Mouse (Mus musculus) layer of hippocampus, adult 9-10 months (tissue): ENCODE measurements around the gene Hist1h3d.
"Not testable (repeated sequence)": the region's sequence is repeated elsewhere in the genome, so short reads cannot be mapped to it uniquely, and the experiment has no call there.

Source experiments
- DNase-seq: peaks from one replicate; pipeline ENCODE4 v3.0.0; 2022; ENCODE audit warnings: low spot score

Hist1h3d gene

GRCm38 (mm10) chr13:23564482-23564881, 11.1 kb upstream of the Hist1h3d start:
- no peak for DNase-seq

GRCm38 (mm10) chr13:23570261-23571021, 5.1 kb upstream of the Hist1h3d start:
- DNase-seq = not testable (repeated sequence)

DNA sequence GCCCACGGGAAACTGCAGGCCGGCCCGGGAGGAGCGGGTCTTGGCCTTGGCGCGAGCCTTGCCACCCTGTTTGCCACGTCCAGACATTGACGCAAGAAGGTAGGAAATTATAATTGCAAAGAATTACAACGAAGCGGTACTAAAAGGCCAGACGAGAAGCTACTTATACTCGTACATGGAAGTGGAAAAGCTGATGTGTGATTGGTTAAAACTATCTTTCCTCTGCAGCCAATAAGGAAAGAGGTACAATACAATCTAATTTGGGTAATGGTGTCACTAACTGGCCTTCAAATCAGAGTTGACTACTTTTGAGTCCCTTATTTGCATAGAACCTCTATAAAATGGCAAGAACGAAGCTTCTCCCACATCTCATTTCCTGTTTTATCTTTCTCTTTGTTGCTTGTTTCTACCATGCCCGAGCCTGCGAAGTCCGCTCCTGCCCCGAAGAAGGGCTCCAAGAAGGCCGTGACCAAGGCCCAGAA, 4.5 kb upstream of the Hist1h3d start, which contains the start of the genes Hist1h2ae and Hist1h2bg:
Hist1h2ae (minus strand) TSS at position 199 of the 482 bp plus-strand sequence.
Hist1h2bg (plus strand) TSS at position 375 of the 482 bp plus-strand sequence.
- DNase-seq = peak; percentile 88

GRCm38 (mm10) chr13:23571504-23572217, 3.9 kb upstream of the Hist1h3d start:
- DNase-seq = not testable (repeated sequence)

- no peak for DNase-seq
These were observed 3.1 kb upstream of the Hist1h3d start for GRCm38 (mm10) chr13:23572218-23573033.

DNA sequence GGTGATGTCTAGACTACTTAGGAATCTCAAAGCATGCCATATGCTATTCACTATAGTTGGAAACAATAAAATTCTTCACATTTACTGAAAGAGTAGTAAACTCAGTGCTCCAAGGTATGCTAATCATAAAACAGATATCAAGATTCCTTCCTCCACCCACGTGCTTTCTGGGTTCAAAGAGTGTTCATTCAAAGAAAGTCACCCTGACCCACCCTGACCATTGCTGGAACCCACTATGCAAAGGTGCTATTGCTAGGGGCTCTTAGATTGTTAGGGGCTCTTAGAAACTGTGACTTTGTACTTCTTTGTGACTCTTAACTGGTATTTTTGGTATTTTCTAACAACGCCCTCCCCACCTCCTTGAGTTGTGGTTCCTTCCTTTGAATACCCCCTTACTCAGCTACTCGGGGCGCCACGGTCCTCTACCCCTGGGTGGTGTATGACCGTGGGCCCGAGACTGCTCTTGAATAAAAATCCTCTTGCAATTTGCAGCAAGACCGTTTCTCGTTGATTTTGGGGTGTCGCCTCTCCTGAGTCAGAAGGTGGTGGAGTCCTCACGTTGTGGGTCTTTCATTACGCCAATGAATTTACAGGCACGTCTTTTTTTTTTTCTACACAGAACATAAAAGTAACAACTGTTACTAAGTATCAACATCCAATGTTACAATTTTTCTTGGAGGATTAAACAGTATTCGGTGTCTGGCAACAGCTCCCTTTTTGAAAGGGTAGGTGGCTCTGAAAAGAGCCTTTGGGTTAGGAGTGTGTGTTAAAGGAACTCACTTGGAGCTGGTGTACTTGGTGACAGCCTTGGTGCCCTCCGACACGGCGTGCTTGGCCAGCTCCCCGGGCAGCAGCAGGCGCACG, 2.3 kb upstream of the Hist1h3d start:
- not testable (repeated sequence) for DNase-seq

- peak; percentile 96 for DNase-seq
These were observed 1.6 kb upstream of the Hist1h3d start, which contains the start of the genes Hist1h2bf and Hist1h2ad for GRCm38 (mm10) chr13:23573898-23574524. Gene Hist1h2bf, minus strand, starts transcription at chr13:23574196. Gene Hist1h2ad, plus strand, starts transcription at chr13:23574381.

GRCm38 (mm10) chr13:23574546-23575170, 905 bp upstream of the Hist1h3d start:
- DNase-seq = not testable (repeated sequence)

DNA sequence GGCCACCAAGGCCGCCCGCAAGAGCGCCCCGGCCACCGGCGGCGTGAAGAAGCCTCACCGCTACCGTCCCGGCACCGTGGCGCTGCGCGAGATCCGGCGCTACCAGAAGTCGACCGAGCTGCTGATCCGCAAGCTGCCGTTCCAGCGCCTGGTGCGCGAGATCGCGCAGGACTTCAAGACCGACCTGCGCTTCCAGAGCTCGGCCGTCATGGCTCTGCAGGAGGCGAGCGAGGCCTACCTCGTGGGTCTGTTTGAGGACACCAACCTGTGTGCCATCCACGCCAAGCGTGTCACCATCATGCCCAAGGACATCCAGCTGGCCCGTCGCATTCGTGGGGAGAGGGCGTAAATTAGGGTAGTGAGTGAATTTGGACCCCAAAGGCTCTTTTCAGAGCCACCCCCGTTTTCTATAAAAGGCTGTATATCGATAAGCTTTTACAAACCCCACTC, 326 bp downstream of the Hist1h3d start:
- DNase-seq = not testable (repeated sequence)

DNA sequence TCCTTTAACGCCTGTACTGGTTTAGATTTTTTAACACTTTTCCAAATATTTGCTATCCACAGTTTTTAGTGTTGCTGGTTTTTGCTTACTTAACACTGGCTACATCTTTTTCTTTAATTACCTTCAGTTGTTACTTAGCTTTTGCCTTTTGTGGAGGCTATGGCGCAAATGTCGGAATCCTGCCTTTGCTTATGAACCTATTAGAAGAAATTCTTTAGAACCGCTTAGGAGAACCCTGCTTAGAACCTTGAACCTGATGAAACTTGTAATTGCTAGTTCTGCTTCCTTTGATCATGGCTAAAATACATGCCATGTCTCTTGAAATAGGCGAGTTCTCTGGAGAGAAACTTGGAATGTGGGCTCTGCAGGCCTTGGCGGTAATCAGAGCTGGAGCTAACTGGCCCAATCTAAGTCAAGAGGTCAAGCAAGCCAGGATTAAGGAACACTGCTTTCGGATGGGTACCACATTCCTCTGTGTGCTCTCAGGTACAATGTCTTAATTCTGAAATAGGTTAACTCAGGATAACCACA, 853 bp downstream of the Hist1h3d start:
- no peak for DNase-seq

DNA sequence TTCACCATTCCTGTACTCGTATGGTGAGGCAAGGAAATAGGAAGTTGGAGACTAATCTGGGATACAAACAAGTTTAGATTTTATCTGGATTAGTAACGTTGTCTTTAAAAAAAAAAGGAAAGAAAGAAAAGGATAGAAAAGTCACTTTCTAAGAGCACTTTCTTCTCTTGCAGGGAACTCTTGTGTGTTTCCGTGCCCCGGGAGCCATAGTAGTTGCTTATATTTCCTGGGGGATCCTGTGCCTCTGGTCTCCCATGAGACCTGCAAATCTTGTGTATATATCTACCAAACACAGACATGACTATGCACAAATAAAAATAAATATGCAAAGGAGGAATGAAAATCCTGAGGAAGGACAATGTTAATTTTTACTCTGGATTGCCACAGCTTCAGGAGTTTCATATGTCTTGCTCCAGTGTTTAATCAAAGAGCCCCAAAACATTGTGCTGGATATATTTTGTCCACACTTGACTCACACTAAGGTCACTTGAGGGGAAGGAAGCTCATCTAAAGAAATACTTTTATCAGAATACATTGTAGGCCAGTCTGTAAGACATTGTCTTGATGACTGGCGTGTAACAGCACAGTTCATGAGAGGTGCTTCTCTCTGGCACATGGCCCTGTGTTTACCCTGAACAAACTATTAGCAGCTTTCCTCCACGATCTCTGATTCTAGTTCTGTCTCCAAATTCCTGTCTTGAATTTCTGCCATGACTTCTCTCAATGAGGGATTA, 1.5 kb downstream of the Hist1h3d start:
- no peak for DNase-seq

- no peak for DNase-seq
These were observed 2.3 kb downstream of the Hist1h3d start for GRCm38 (mm10) chr13:23577835-23578234.

- DNase-seq = peak; percentile 99
These were observed 6.0 kb downstream of the Hist1h3d start, which contains the start of gene Hist1h4d for GRCm38 (mm10) chr13:23581408-23582218. Gene Hist1h4d, plus strand, starts transcription at chr13:23581598.

DNA sequence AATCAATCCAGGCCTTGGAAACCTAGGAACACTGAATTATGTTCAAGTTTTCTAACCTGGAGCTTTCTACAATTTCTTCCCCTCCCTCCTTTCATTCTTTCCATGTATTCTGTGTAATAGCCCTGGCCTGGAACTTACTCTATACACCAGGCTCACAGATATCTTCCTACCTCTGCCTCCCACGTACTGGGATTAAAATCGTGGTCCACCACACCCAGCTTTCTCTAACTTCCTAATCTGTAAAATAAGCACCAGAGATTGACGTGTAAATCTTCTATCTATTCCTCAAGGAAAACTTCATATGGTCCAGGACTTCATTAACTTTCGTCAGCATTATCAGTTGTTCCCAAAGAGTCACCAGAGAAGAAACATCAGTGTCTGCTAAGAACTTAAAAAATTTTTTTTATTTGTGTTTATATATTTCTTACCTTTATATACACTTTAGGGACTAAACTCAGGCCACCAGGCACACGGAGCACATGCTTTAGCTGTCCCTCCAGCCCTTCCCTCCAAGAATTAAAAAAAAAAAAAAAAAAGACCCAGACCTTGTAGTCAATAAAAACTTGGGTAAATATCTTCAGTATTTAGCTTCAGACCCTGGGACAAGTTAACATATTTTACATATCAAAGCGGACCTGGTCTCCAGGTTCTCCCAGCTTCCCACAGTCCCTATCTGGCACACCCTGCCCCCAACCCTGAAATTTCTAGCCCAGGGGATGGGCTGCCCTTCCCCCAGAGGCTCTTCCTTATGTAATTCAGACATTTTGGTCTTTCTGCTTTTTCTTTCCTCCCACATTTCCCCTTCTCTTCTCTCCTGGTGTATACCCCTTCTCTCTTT, 6.9 kb downstream of the Hist1h3d start:
- DNase-seq = no peak

DNA sequence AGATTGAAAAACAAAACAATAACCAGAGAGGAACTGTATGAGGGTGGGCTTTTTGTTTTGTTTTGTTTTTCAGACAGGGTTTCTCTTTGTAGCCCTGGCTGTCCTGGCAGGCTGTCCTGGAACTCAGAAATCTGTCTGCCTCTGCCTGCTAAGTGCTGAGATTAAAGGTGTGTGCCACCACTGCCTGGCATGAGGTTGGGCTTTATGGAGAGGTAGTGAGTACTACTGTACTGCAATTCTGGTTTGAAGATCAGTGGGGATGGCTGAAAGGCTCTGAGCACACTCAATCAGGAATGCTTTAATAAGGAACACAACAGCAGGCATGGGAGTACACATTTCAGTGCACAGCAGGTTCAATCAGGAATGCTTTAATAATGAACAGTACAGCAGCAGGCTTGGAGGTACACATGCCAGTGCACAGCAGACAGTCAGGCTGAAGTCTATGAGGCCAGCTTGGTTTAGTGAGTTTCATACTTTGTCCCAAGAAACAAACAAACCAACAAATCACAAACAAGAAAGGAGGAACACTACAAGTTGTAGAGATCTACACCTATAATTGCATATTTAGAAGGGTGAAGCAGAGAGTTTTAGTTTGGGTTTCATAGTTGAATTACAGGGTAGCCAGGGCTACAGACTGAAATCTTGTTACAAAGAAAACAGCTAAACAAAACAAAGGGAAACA, 8.0 kb downstream of the Hist1h3d start:
- DNase-seq = no peak

- no peak for DNase-seq
These were observed 8.8 kb downstream of the Hist1h3d start for GRCm38 (mm10) chr13:23584331-23584730.
